Mouse (Mus musculus) myocyte (in vitro differentiated cells): ENCODE results near the gene Hist1h2ab.

Experiments
- POLR2A ChIP-seq: IDR thresholded peaks from one replicate; pipeline ENCODE4 v1.6.1; 2011; ENCODE audit warnings: low read depth, mild to moderate bottlenecking, control low read depth, moderate library complexity; ENCODE audit not compliant: insufficient read length
- POLR2AphosphoS2 ChIP-seq: IDR thresholded peaks from one replicate; pipeline ENCODE4 v1.6.1; 2011; ENCODE audit warnings: low read depth, control low read depth; ENCODE audit not compliant: insufficient read length
- TCF12 ChIP-seq: IDR thresholded peaks from one replicate; pipeline ENCODE4 v1.6.1; 2011; ENCODE audit warnings: mild to moderate bottlenecking, control low read depth; ENCODE audit not compliant: poor library complexity, insufficient read depth, severe bottlenecking
- USF1 ChIP-seq: IDR thresholded peaks from one replicate; pipeline ENCODE4 v1.6.1; 2011; ENCODE audit warnings: low read depth, mild to moderate bottlenecking, control low read depth, moderate library complexity

DNA sequence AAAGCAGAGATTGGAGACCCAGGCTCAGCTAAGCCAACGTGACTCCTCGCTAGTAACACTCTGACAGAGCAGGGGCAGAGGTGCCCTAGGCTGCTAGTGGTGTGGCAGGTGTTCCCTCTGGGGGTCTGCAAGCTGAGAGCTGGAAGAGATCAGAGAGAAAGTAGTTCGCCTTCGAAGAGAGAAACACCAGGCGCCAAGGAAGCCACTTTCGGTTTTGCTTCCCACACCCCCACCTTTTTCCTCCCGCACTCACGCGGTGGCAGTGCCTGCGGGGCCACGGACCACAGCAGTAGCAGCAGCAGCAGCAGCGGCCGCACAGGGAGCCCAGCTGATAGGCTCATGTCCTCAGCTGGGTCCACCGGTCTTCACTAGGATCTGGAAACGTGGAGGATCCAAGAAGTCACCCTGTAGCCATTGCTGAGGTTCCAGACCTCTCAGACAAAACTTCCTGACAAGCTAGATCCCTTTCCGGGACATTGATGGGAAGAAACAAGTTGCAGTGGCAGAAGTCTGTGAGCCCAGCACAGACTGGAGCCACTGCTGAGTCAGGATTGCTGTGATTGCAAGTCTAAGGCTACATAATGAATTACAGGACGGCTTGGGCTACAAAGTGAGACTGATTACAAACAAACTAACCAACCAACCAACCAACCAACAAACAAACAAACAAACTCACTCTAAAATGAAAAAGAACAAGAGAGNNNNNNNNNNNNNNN, 40.4 kb upstream of the Hist1h2ab start, which contains the start of gene Hfe:
- TF ChIP-seq POLR2A (no peak), TCF12 (no peak), POLR2AphosphoS2 (no peak), USF1 (no peak)
